Mouse (Mus musculus) liver, embryonic 14 days (tissue): ENCODE results near the gene Slc16a12. TPM values are rescaled to one million over a fixed set of nuclear protein-coding genes. Genes with fewer than 3 reads are reported as not detected.

Source experiments
- polyA plus RNA-seq: library from polyadenylated mRNA; depleted of rRNA; stranded (reverse); fragments of >200 nt; gene quantifications from 2 replicates; pipeline ENCODE4 v1.2.3, GENCODE M21; 2012; rRNA removed

Gene Slc16a12
- polyA plus RNA-seq: 4.6 and 5.6 TPM in 2 replicates

DNA sequence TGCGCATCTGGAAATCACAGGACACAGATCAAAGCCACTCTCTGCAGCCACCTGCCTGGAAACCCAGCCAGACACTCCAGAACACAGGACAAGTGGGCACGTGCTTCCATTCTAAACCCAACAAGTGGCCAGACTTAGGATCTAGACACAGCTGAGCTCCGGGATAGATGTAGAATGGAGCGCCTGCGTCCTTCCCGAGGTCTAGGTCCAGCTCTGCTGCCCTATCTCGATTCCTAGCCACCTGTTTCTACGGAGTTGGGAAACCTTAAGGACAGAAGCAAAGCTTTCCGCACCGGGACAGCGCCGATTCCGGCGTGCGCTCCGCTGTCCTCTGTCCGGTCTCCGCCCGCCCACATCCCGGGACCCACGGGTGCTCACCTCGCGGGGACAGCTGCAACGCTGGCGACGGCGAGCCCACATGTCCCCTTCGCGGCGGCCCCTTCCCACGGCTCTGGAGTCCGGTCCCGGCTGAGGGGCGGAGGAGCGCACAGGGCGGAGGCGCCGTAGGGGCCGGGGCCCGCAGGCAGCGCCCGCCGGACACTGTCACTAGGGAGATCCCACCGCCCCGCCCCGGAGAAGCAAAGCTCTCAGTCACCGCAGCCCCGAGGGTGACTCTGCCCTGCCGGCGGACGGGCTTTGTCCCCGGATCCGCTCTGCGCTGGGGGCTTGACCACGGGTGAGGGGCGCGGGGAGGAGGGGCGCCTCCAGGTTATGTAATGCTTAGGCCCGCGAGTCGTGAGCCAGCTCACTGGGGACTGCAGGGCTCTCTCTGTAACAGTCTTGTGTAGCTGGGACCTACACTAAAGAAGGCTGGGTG lies at the start of gene Slc16a12:
Gene Slc16a12 (minus strand): TSS at position 602 of the 817 bp plus-strand sequence.

DNA sequence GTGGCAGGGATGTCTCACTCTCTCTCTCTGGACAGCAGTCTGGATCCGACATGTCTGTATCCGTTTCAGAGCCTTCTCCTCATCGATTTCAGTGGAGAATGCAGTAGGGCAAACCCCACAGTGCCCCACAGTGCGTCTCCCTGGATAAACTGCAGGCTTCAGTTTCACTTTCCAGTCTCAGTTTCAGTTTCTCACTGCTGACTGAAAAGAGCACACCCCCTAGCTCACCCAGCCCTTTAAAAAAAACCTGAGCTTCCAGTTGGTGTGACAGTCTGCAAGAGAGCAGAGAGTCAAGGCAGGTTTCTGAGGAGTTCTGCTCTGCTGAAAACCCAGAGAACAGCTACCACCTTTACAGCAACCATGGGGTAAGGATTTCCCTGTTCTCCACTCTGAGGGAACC lies 106.5 kb downstream of the Slc16a12 start, which contains the start of the genes Ifit1bl2 and Ifit1:
Gene Ifit1bl2 (minus strand): TSS at position 121 of the 400 bp plus-strand sequence.
Gene Ifit1 (plus strand): TSS at position 249 of the 400 bp plus-strand sequence.

Other genes with a start within 250 kb of the Slc16a12 start
- gene Lipa, start 219.8 kb downstream of the Slc16a12 start, polyA plus RNA-seq: 20.6 and 25.6 TPM in 2 replicates
- gene Ifit2, start 196.6 kb downstream of the Slc16a12 start, polyA plus RNA-seq: 2.4 TPM in 2 replicates
- 1.7 and 2.1 TPM in 2 replicates for gene Ifit3, start 163.8 kb downstream of the Slc16a12 start, polyA plus RNA-seq
- 0.15 and 0.21 TPM in 2 replicates for gene Ifit1bl1, start 145.3 kb downstream of the Slc16a12 start, polyA plus RNA-seq
- 0.33 and 0.37 TPM in 2 replicates for gene Ifit3b, start 139.3 kb downstream of the Slc16a12 start, polyA plus RNA-seq
- gene Ifit1bl2, start 106.5 kb downstream of the Slc16a12 start, polyA plus RNA-seq: 0.02 and 0.03 TPM in 2 replicates
- 0.85 and 1.2 TPM in 2 replicates for gene Ifit1, start 106.4 kb downstream of the Slc16a12 start, polyA plus RNA-seq
- gene Pank1, start 132.2 kb upstream of the Slc16a12 start, polyA plus RNA-seq: 2.0 and 2.8 TPM in 2 replicates
- gene Kif20b, start 175.1 kb upstream of the Slc16a12 start, polyA plus RNA-seq: 25.9 and 26.9 TPM in 2 replicates